8 mouse cellular contexts compared by ENCODE assay signal in genomic region chr8:120678447-120678846, GRCm38 (mm10). TPM values are rescaled to one million over a fixed set of nuclear protein-coding genes. Genes with fewer than 3 reads are reported as not detected.
DNase-seq lines count a peak whose midpoint lies in the region; ATAC-seq lines count a peak whose summit lies in the region.

No protein-coding gene starts in this region.

- peak; percentile 86 for ATAC-seq in megakaryocyte, adult 5-6 weeks (ENCODE audit: poor library complexity, severe bottlenecking)

- DNase-seq in ZHBTc4 (ENCODE audit: low read depth, low spot score): peak; percentile 89
- DNase-seq in cerebellum, postnatal 14 days: peak; percentile 90 to 95
- peak; percentile 83 to 87 for DNase-seq in frontal cortex, postnatal 36 days (ENCODE audit: low spot score in 2 of 2)
- DNase-seq in hindlimb bud, embryonic 11.5 days (ENCODE audit: extremely low spot score, low read depth, low spot score): peak; percentile 60
- DNase-seq in left cerebral cortex, adult 18-20 months (ENCODE audit: low spot score in 2 of 2): peak; percentile 83 to 87
- DNase-seq in right cerebral cortex, postnatal 10 days (ENCODE audit: low spot score in 2 of 2): peak; percentile 86 to 92
- DNase-seq in urinary bladder, postnatal 10 days (ENCODE audit: low spot score): peak; percentile 71

RNA-seq across cellular contexts. Expression of gene Emc8, which starts 10.1 kb away (rescaled TPM):
- total RNA-seq in left cerebral cortex, adult 18-20 months (2021): 10 to 100 TPM; 71.4 to 79.7 TPM
- 46.7 and 48.7 TPM in 2 replicates for total RNA-seq in megakaryocyte, adult 5-6 weeks (2015)
- total RNA-seq in megakaryocyte, adult 5-6 weeks (2017): 41.6 and 51.3 TPM in 2 replicates

RNA-seq across cellular contexts. Expression of gene Cox4i1, which starts 10.4 kb away (rescaled TPM):
- total RNA-seq in left cerebral cortex, adult 18-20 months (2021): 1,000 to 10,000 TPM; 1,182 TPM
- 776 and 796 TPM in 2 replicates for total RNA-seq in megakaryocyte, adult 5-6 weeks (2015)
- 479 and 480 TPM in 2 replicates for total RNA-seq in megakaryocyte, adult 5-6 weeks (2017)

RNA-seq across cellular contexts. Expression of gene Gm27021, which starts 10.6 kb away (rescaled TPM):
- total RNA-seq in left cerebral cortex, adult 18-20 months (2021): under 1 TPM; 0.59 to 0.91 TPM
- total RNA-seq in megakaryocyte, adult 5-6 weeks (2015): not detected in 2 replicates
- 0.29 TPM in 1 of 2 replicates, not detected in the other for total RNA-seq in megakaryocyte, adult 5-6 weeks (2017)

RNA-seq across cellular contexts. Expression of gene 1190005I06Rik, which starts 31.0 kb away (rescaled TPM):
- total RNA-seq in left cerebral cortex, adult 18-20 months (2021): 10 to 100 TPM; 10.1 to 15.6 TPM
- total RNA-seq in megakaryocyte, adult 5-6 weeks (2015): 0.18 TPM in 1 of 2 replicates, not detected in the other
- total RNA-seq in megakaryocyte, adult 5-6 weeks (2017): not detected in 2 replicates

RNA-seq across cellular contexts. Expression of gene Irf8, which starts 57.7 kb away (rescaled TPM):
- 1 to 10 TPM; 4.1 to 4.8 TPM for total RNA-seq in left cerebral cortex, adult 18-20 months (2021)
- 167 and 175 TPM in 2 replicates for total RNA-seq in megakaryocyte, adult 5-6 weeks (2015)
- total RNA-seq in megakaryocyte, adult 5-6 weeks (2017): 282 and 289 TPM in 2 replicates

Comparison
In these comparisons a context has a peak if more than half of its experiments do, and no peak if none do; other contexts are left out.
1. Peak in every context shown above with its lines: DNase-seq and ATAC-seq.